Mouse (Mus musculus) intestine, embryonic 16.5 days (tissue): ENCODE measurements around the gene Haus5. TPM values are rescaled to one million over a fixed set of nuclear protein-coding genes. Genes with fewer than 3 reads are reported as not detected.

ENCODE experiments used
- ATAC-seq: fragments of 200-750 bp; cut with Nextera tagmentation; 2 replicates; pipeline ENCODE4 v1.8.0; 2017; ENCODE audit warnings: moderate TSS enrichment, moderate library complexity
- H3K27ac ChIP-seq: fragments of 300-500 bp; sonication (generic); 2 replicates; pipeline ENCODE4 v1.5.1; 2014; ENCODE audit warnings: mild to moderate bottlenecking, low read length
- H3K27me3 ChIP-seq: fragments of 300-500 bp; sonication (generic); replicated peaks from 2 replicates; pipeline ENCODE4 v1.6.1; 2014; ENCODE audit warnings: low read length, control low read depth, mixed read lengths; ENCODE audit not compliant: control insufficient read depth, insufficient read depth
- H3K36me3 ChIP-seq: fragments of 300-500 bp; sonication (generic); 2 replicates; pipeline ENCODE4 v1.6.1; 2014; ENCODE audit warnings: low read length, control low read depth; ENCODE audit not compliant: control insufficient read depth, insufficient read depth
- H3K4me1 ChIP-seq: fragments of 300-500 bp; sonication (generic); 2 replicates; pipeline ENCODE4 v1.6.1; 2014; ENCODE audit warnings: low read length, control low read depth, mixed read lengths; ENCODE audit not compliant: control insufficient read depth, insufficient read depth
- H3K4me2 ChIP-seq: fragments of 300-500 bp; sonication (generic); 2 replicates; pipeline ENCODE4 v1.6.1; 2014; ENCODE audit warnings: low read depth, low read length, control low read depth
- H3K4me3 ChIP-seq: fragments of 300-500 bp; sonication (generic); 2 replicates; pipeline ENCODE4 v1.5.1; 2014; ENCODE audit warnings: mild to moderate bottlenecking, low read length
- H3K9ac ChIP-seq: fragments of 300-500 bp; sonication (generic); 2 replicates; pipeline ENCODE4 v1.6.1; 2014; ENCODE audit warnings: low read depth, low read length
- H3K9me3 ChIP-seq: fragments of 300-500 bp; sonication (generic); 2 replicates; pipeline ENCODE4 v1.6.1; 2016; ENCODE audit warnings: low read length, control low read depth; ENCODE audit not compliant: control insufficient read depth
- WGBS: fragments of 180-500 bp; shearing (Covaris S2); extraction: QIAGEN DNeasy Blood & Tissue Kit; methylation state at CpG from one replicate; pipeline ENCODE4 v1.1.7; 2014; 5-methylcytosine and 5-hydroxymethylcytosine counted together
- polyA plus RNA-seq: library from polyadenylated mRNA; unstranded; fragments of >200 nt; fragmentation: Nextera tagmentation; extraction: Ambion mirVana; gene quantifications from 2 replicates; pipeline ENCODE4 v1.2.1, GENCODE M21; 2015

Haus5 gene
- 33.7 and 39.4 TPM in 2 replicates for polyA plus RNA-seq

DNA sequence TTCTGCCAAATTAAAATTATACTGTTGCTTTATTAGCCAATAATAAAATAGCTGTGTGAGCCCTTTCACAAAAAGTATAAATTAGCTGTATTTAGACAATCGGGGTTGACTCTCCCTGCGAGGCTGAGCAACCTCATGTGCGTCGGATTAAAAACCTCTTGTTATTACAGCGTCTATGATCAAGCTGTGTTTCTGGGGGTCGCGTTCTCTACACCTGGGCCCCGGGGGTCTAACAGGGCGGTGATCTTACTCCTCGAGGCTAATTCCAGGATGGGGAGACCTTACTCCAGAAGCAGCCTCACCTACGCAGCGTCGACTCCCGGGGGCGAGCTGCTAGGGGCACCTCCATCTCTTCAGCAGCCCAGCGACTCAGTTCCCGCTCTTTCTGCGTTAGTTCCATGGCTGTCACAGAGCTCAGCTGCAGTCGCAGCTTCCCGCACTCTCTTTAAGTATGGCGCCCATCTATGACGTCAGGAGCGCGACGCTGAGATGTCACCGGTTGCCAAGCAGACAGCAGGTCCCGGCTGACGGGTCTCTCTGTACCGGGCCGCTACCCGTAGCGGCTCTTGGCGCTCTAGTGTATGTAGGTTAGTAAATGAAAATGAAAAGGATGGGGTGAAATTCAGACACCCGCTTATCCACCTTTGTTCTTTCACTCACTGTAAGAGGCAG, at the start of gene Haus5:
Gene Haus5, minus strand, starts transcription at position 466 of the 672 bp plus-strand sequence.
- no peaks in the 10 kb centered on the region for H3K27me3 ChIP-seq
- peak within 1 kb of the TSS; percentile 72 for H3K4me3 ChIP-seq
- no peaks in the 10 kb centered on the region for H3K9me3 ChIP-seq
- H3K27ac ChIP-seq: no peak within 1 kb of the TSS
- ATAC-seq: peak; percentile 93
- peaks cover 4% of the 10 kb centered on the region; the same call in 1 of the 2 replicates for H3K4me1 ChIP-seq
- under 1% methylated on average over 34 of the region's 34 CpGs for WGBS
- peak within 1 kb of the TSS; percentile 84 for H3K9ac ChIP-seq
- peak within 1 kb of the TSS; percentile 89 for H3K4me2 ChIP-seq
- H3K36me3 ChIP-seq: peaks cover 2% of the 10 kb centered on the region; the same call in 1 of the 2 replicates

DNA sequence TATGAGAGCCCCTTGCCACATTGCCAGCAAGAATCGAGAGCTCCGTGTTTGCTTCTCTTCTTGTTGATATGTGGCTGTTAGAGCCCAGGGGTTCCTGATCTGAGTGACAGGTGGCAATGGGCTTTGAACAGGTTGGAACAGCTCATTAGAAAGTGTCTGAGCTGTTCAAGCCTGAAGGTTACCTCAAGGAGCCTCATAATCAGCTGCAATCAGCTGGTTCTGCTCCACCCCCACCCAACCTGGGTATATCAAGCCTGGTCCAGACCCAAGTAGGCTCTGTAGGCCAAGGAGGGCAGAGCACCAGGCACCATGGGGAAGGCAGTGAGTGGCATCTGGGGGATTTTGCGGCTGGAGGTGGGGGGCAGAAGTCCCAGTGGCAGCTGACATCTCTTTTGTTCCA, 47.1 kb upstream of the Haus5 start, which contains the start of gene Atp4a:
Gene Atp4a, plus strand, starts transcription at position 268 of the 400 bp plus-strand sequence.
- no peaks in the 10 kb centered on the region for H3K9me3 ChIP-seq
- H3K36me3 ChIP-seq: no peaks in the 10 kb centered on the region
- no peak within 1 kb of the TSS for H3K4me2 ChIP-seq
- H3K4me3 ChIP-seq: no peak within 1 kb of the TSS
- no peak within 1 kb of the TSS for H3K9ac ChIP-seq
- ATAC-seq: no peak
- peaks cover 5% of the 10 kb centered on the region; the same call in 1 of the 2 replicates for H3K27me3 ChIP-seq
- no peak within 1 kb of the TSS for H3K27ac ChIP-seq
- peaks cover 9% of the 10 kb centered on the region for H3K4me1 ChIP-seq
- 83% methylated on average over 3 of the region's 3 CpGs for WGBS

DNA sequence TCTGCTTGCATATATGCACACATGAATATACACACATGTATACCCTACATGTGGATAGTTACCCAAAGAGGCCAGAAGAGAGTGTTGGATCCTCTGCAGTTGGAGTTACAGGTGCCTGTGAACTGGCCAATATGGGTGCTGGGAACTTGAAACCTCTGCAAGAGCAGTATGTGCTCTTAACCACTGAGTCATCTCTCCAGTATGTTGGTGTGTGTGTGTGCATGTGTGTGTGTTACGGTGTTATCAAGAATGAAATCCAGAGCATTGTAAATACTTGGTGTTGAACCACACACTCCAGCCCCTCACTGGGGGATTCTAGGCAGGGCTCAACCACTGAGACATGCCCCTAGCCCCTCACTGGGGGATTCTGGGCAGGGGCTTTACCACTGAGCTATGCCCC, 42.6 kb upstream of the Haus5 start:
- H3K4me3 ChIP-seq: no peak overlapping the region
- H3K4me1 ChIP-seq: peaks cover 10% of the 10 kb centered on the region
- peak; percentile 27; the same call in 1 of the 2 replicates for ATAC-seq
- 72% methylated on average over 1 of the region's 1 CpGs for WGBS
- H3K36me3 ChIP-seq: no peaks in the 10 kb centered on the region
- no peak overlapping the region for H3K9ac ChIP-seq
- no peak overlapping the region for H3K4me2 ChIP-seq
- no peaks in the 10 kb centered on the region for H3K27me3 ChIP-seq
- H3K9me3 ChIP-seq: no peaks in the 10 kb centered on the region
- peak overlapping the region; percentile 82; the same call in 1 of the 2 replicates for H3K27ac ChIP-seq

DNA sequence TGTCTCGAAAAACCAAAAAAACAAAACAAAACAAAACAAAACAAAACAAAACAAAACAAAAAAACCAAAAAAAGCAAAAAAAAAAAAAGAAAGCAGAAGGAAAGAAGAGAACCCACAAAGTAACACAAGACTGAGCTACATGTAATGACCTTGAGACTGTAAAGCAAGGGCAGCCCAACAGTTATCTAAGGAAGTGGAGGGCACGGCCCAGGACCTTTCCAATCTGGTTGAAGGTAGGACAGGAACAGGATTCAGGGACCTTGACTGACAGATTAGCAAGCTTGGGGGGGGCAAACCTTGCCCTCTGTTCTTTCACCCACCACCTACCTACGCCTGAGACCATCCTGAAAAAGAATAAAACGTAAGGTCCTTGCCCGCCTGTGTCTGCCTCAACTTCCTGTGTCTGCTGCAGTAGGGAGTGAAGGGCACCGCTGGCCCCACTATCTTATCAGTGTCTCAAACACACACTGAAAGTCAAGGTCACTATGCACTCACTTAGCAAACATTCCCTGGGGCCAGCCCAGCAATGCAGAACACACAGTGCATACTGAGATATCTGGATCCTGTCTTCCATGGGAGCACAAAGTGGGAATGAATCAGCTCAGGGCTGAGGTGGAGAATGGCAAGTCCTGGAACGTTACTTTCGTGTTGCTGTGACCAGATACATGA, 41.6 kb upstream of the Haus5 start:
- no peaks in the 10 kb centered on the region for H3K9me3 ChIP-seq
- H3K4me3 ChIP-seq: no peak overlapping the region
- no peak overlapping the region for H3K4me2 ChIP-seq
- H3K27ac ChIP-seq: peak overlapping the region; percentile 82
- H3K4me1 ChIP-seq: peaks cover 10% of the 10 kb centered on the region
- 46% methylated on average over 8 of the region's 8 CpGs for WGBS
- H3K9ac ChIP-seq: peak overlapping the region; percentile 51; the same call in 1 of the 2 replicates
- H3K36me3 ChIP-seq: no peaks in the 10 kb centered on the region
- peak; percentile 95 for ATAC-seq
- H3K27me3 ChIP-seq: no peaks in the 10 kb centered on the region

DNA sequence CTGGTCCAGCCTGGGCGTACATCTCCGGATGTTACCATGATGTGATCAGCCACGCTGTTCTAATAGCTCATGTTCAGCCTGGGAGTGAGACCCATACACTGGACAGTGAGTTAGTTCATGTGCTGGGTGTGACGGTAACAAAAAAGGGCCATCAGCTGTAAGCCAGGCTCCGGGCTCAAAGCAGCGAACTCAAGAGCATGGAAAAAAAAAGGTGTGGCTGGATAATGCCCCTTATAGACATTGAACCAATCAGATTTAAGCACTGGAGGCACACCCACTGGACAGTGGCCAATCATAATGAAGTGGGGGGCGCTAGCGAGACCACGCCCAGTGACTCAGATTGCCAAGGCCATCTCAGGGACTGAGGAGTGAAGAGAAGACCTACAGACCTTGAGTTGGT, 33.8 kb upstream of the Haus5 start, which contains the start of gene 2200002J24Rik:
Gene 2200002J24Rik, plus strand, starts transcription at position 338 of the 400 bp plus-strand sequence.
- WGBS: 38% methylated on average over 9 of the region's 9 CpGs
- Histone ChIP-seq H3K27me3 (no peaks in the 10 kb centered on the region), H3K4me1 (peaks cover 11% of the 10 kb centered on the region; the same call in 1 of the 2 replicates), H3K4me2 (no peak within 1 kb of the TSS), H3K4me3 (no peak within 1 kb of the TSS), H3K36me3 (no peaks in the 10 kb centered on the region), H3K9ac (no peak within 1 kb of the TSS), H3K27ac (peak within 1 kb of the TSS; percentile 33), H3K9me3 (no peaks in the 10 kb centered on the region)
- peak; percentile 89 for ATAC-seq

DNA sequence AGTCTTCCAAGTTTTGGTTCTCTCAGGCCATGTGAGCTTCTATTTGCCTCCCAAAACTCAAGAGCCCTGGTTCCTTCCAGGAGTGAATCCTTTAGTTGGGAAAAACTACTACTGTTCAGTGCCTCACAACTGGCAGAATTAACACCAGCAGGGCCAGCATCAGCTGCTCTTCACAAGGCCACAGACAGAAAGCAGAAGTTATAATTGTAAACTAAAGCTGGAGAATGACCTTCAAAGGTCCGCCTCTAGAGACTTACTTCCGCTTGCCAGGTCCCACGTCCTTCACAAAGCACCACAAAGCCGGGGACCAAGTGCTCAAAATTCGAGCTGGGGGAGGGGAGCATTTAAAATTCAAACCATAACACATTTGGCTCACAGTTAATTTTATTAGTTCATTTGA, 33.3 kb upstream of the Haus5 start:
- H3K27me3 ChIP-seq: no peaks in the 10 kb centered on the region
- H3K36me3 ChIP-seq: no peaks in the 10 kb centered on the region
- H3K9me3 ChIP-seq: no peaks in the 10 kb centered on the region
- H3K9ac ChIP-seq: no peak overlapping the region
- peaks cover 11% of the 10 kb centered on the region; the same call in 1 of the 2 replicates for H3K4me1 ChIP-seq
- peak overlapping the region; percentile 33 for H3K27ac ChIP-seq
- H3K4me2 ChIP-seq: no peak overlapping the region
- H3K4me3 ChIP-seq: no peak overlapping the region
- 51% methylated on average over 5 of the region's 5 CpGs for WGBS
- ATAC-seq: 0 out of 2 replicates have a peak, but pooled peaks have one; percentile 16

DNA sequence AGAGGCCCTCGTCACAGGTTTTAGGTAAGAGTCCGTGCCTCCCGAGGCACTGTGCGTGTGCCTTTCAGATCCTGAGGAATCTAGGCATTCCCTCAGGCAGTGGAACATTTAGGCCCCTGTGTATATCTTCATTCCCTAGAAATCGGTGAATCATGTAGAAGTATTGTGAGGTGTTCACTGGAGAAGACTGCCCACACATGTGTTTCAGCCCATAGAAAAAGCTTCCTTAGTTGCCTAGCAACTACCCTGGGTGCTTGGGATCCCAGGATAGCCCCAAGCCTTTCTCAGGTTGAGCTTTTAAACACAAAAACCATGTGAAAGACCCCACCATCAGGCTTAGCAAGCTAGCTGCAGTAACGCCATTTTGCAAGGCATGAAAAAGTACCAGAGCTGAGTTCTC, 23.5 kb upstream of the Haus5 start:
- no peaks in the 10 kb centered on the region for H3K36me3 ChIP-seq
- 0 out of 2 replicates have a peak, but pooled peaks have one; percentile 31 for ATAC-seq
- 67% methylated on average over 6 of the region's 6 CpGs for WGBS
- no peak overlapping the region for H3K4me3 ChIP-seq
- peaks cover 5% of the 10 kb centered on the region for H3K4me1 ChIP-seq
- no peak overlapping the region for H3K27ac ChIP-seq
- no peak overlapping the region for H3K4me2 ChIP-seq
- no peaks in the 10 kb centered on the region for H3K9me3 ChIP-seq
- H3K27me3 ChIP-seq: no peaks in the 10 kb centered on the region
- H3K9ac ChIP-seq: peak overlapping the region; percentile 22; the same call in 1 of the 2 replicates

DNA sequence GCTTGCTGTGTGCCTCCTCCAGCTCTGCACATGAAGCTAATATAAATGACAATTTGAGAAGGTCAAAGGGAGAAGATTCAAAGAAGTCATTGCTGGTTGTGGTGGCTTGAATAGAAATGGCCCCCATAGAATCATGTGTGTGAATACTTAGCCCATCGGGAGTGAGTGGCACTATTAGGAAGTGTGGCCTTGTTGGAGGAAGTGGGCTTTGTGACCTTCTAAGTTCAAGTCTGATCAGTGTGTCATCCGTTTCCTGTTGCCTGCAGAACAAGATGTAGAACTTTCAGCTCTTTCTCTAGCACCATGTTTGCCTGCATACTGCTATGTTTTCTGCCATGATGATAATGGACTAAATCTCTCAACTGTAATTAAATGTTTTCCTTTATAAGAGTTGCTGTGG, 18.6 kb upstream of the Haus5 start:
- Histone ChIP-seq H3K9me3 (no peaks in the 10 kb centered on the region), H3K27me3 (no peaks in the 10 kb centered on the region), H3K9ac (no peak overlapping the region), H3K36me3 (no peaks in the 10 kb centered on the region), H3K4me2 (no peak overlapping the region), H3K27ac (no peak overlapping the region), H3K4me3 (no peak overlapping the region), H3K4me1 (peaks cover 5% of the 10 kb centered on the region)
- ATAC-seq: no peak
- WGBS: 79% methylated on average over 2 of the region's 2 CpGs

DNA sequence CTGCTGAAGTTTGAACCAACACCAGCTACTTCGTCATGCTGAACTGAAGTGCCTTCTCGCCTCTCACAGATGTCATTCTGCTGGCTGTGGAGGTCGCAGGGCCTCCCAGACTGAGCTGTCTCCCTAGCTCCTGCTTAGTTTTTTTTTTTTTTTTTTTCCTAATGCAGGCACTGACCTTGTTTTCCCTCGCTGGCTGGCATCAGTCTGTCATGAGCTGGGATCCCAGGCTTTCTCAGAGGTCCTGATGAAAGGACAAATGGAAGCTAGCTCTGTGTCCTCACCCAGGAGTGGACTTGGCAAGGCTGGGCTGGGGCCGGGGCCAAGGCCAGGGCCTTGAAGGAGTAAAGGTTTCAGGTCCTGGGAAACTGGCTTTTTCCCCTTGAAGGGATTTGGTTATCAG, 17.1 kb upstream of the Haus5 start:
- no peaks in the 10 kb centered on the region for H3K36me3 ChIP-seq
- no peak overlapping the region for H3K27ac ChIP-seq
- no peak overlapping the region for H3K4me2 ChIP-seq
- 59% methylated on average over 5 of the region's 5 CpGs for WGBS
- no peak overlapping the region for H3K9ac ChIP-seq
- H3K27me3 ChIP-seq: no peaks in the 10 kb centered on the region
- H3K9me3 ChIP-seq: no peaks in the 10 kb centered on the region
- ATAC-seq: no peak
- no peaks in the 10 kb centered on the region for H3K4me1 ChIP-seq
- no peak overlapping the region for H3K4me3 ChIP-seq
